In the genomic region with DNA sequence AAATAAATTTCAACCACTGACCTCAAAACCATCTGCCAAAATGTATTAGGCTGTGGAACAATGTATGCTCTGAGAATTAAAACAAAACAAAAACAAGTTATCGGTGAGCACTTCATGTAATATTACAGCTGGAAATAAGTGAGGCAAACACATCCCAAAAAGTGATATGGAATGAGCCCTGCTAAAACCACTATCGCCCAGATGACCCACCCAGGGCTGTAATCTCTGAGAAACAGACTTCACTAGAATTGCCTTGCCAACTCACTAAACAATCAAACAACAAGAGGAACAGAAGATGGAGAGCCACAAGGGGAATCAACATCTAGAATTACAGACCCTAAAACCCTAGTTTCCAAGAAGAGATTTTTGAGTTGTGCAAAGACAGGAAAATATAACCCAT, we compare ENCODE assay signal across 8 mouse cellular contexts. TPM values are rescaled to one million over a fixed set of nuclear protein-coding genes. Genes with fewer than 3 reads are reported as not detected.
DNase-seq lines count a peak whose midpoint lies in the region; ATAC-seq and TF ChIP-seq lines count a peak whose summit lies in the region.

No protein-coding gene starts in this region.

- peak overlapping the region; percentile 78 for H3K9ac ChIP-seq in ES-Bruce4 (ENCODE audit: low read depth, poor library complexity, severe bottlenecking)
- no peak overlapping the region for H3K9ac ChIP-seq in forebrain, embryonic 16.5 days (replicated peaks; ENCODE audit: low read depth, low read length)
- H3K9ac ChIP-seq in liver, embryonic 15.5 days, result peak overlapping the region; percentile 96

- no peak for TF ChIP-seq CTCF in ES-Bruce4 (IDR thresholded peaks at IDR 0.05; ENCODE audit: low read depth, low read length)

- peaks cover 3% of the 10 kb centered on the region for H3K4me1 ChIP-seq in ES-Bruce4 (ENCODE audit: control insufficient read depth, insufficient read depth, low read length)
- H3K4me1 ChIP-seq in forebrain, embryonic 16.5 days (replicated peaks; ENCODE audit: control insufficient read depth, insufficient read depth, low read length), result peaks cover 19% of the 10 kb centered on the region
- peaks cover 56% of the 10 kb centered on the region for H3K4me1 ChIP-seq in liver, embryonic 15.5 days (replicated peaks)

- ATAC-seq in forebrain, embryonic 16.5 days, result no peak
- ATAC-seq in liver, embryonic 15.5 days (ENCODE audit: insufficient read depth), result peak; percentile 76

- H3K27ac ChIP-seq in ES-Bruce4 (ENCODE audit: insufficient read depth, low read length), result no peak overlapping the region
- no peak overlapping the region for H3K27ac ChIP-seq in forebrain, embryonic 16.5 days (ENCODE audit: low read length)
- H3K27ac ChIP-seq in liver, embryonic 15.5 days (replicated peaks), result peak overlapping the region; percentile 96

- H3K4me2 ChIP-seq in forebrain, embryonic 16.5 days (ENCODE audit: low read length), result peak overlapping the region; percentile 64
- peak overlapping the region; percentile 77 for H3K4me2 ChIP-seq in liver, embryonic 15.5 days

- TF ChIP-seq EP300 in ES-Bruce4 (IDR thresholded peaks at IDR 0.05; ENCODE audit: insufficient read depth, low read depth, low read length), result no peak

- peak; percentile 26 for DNase-seq in cerebellum, adult 9-10 months
- no peak for DNase-seq in cerebellum, postnatal 4 days (ENCODE audit: low spot score in 2 of 2)
- no peak for DNase-seq in retina, embryonic 14.5 days (ENCODE audit: low spot score)
- DNase-seq in embryo, embryonic 10.5 days (ENCODE audit: low spot score), result no peak
- no peak for DNase-seq in ovary, postnatal 10 days (ENCODE audit: low spot score)

- no peaks in the 10 kb centered on the region; the same call in 1 of the 2 replicates for H3K36me3 ChIP-seq in ES-Bruce4 (ENCODE audit: control insufficient read depth, insufficient read depth, low read length, poor library complexity, severe bottlenecking)
- H3K36me3 ChIP-seq in forebrain, embryonic 16.5 days (ENCODE audit: control insufficient read depth, insufficient read depth), result 0 out of 2 replicates have a peak, but pooled peaks cover 3% of the 10 kb centered on the region
- H3K36me3 ChIP-seq in liver, embryonic 15.5 days (replicated peaks), result peaks cover 16% of the 10 kb centered on the region

- no peak for TF ChIP-seq POLR2A in ES-Bruce4 (IDR thresholded peaks at IDR 0.05; ENCODE audit: insufficient read depth, low read length)

- H3K27me3 ChIP-seq in ES-Bruce4 (ENCODE audit: control insufficient read depth, insufficient read depth, low read length, poor library complexity, severe bottlenecking), result no peaks in the 10 kb centered on the region
- no peaks in the 10 kb centered on the region for H3K27me3 ChIP-seq in forebrain, embryonic 16.5 days (replicated peaks; ENCODE audit: control insufficient read depth, insufficient read depth, low read length)
- no peaks in the 10 kb centered on the region for H3K27me3 ChIP-seq in liver, embryonic 15.5 days

- no peak overlapping the region for H3K4me3 ChIP-seq in ES-Bruce4 (ENCODE audit: low read depth, low read length)
- no peak overlapping the region; the same call in 1 of the 2 replicates for H3K4me3 ChIP-seq in forebrain, embryonic 16.5 days (replicated peaks; ENCODE audit: low read length)
- peak overlapping the region; percentile 96 for H3K4me3 ChIP-seq in liver, embryonic 15.5 days (replicated peaks)

- WGBS in forebrain, embryonic 16.5 days, result 90% methylated on average over 2 of the region's 2 CpGs
- 23% methylated on average over 2 of the region's 2 CpGs for WGBS in liver, embryonic 15.5 days (ENCODE audit: insufficient replicate concordance)

- H3K9me3 ChIP-seq in ES-Bruce4 (replicated peaks; ENCODE audit: control insufficient read depth, insufficient read depth, low read length, poor library complexity, severe bottlenecking), result no peaks in the 10 kb centered on the region
- H3K9me3 ChIP-seq in forebrain, embryonic 16.5 days (ENCODE audit: control insufficient read depth, low read length), result no peaks in the 10 kb centered on the region
- H3K9me3 ChIP-seq in liver, embryonic 15.5 days (replicated peaks), result no peaks in the 10 kb centered on the region

RNA-seq across cellular contexts. Expression of a gene that starts 0.8 kb away (rescaled TPM):
- polyA plus RNA-seq in ES-Bruce4 (2011; ENCODE audit: insufficient read depth, insufficient read length, low read depth, missing spikeins), result 62.0 and 64.3 TPM in 2 replicates
- 128 and 141 TPM in 2 replicates for polyA plus RNA-seq in forebrain, embryonic 16.5 days (2015; fragmentation: Nextera tagmentation; extraction: Ambion mirVana)
- polyA plus RNA-seq in liver, embryonic 15.5 days (2015; fragmentation: Nextera tagmentation; extraction: Ambion mirVana), result 117 and 119 TPM in 2 replicates
